Mouse (Mus musculus): Measurements from ENCODE around the gene Gm15517.

- TF ChIP-seq GATA1 (IDR thresholded peaks at IDR 0.05; ENCODE audit: low read length) (no peak), TAL1 (IDR thresholded peaks at IDR 0.05; ENCODE audit: low read length) (no peak)
Measured at GRCm38 (mm10) chr7:44277250-44277622, 16.0 kb downstream of the Gm15517 start.
